In the genomic region with DNA sequence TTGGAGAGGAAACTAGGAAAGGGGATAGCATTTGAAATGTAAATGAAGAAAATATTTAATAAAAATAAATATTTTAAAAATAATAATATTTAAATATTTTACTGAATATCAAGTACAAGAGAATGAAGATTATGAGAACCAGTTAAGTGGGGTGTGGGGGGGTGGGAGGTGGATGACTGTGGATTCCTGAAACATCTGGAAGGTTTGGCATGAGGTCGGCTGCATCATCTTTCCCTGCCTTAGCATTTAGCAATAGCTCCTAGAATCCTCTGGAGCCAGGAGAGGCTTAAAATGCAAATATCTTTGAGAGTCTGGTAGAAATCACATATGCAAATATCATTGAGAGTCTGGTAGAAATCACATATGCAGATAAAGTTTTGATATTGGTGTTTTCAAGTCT, we compare ENCODE assay signal across 27 mouse cellular contexts.
"Had no signal": no experiment of that assay in that cellular context is flagged by ENCODE, and none has a peak within 500 bp of the region (broad histone marks: within the 10 kb centered on the region; RNA-seq: fewer than 3 reads in every experiment).

No protein-coding gene starts in this region.

- H3K36me3 ChIP-seq: heart, embryonic 10.5 days; heart, embryonic 12.5 days; hindbrain, embryonic 13.5 days; hindbrain, embryonic 15.5 days; kidney, embryonic 15.5 days; limb, embryonic 10.5 days; limb, embryonic 12.5 days; liver, embryonic 13.5 days; liver, embryonic 15.5 days had no signal

- H3K4me2 ChIP-seq: heart, embryonic 12.5 days; hindbrain, embryonic 13.5 days; hindbrain, embryonic 15.5 days; kidney, embryonic 15.5 days; limb, embryonic 12.5 days; liver, embryonic 11.5 days; liver, embryonic 13.5 days; liver, embryonic 15.5 days had no signal

- H3K27ac ChIP-seq: heart, embryonic 10.5 days; hindbrain, embryonic 13.5 days; hindbrain, embryonic 15.5 days; hindbrain, postnatal 0 days; kidney, embryonic 15.5 days; kidney, postnatal 0 days; left cerebral cortex, adult 2 months; limb, embryonic 10.5 days; limb, embryonic 12.5 days; liver, embryonic 13.5 days; liver, embryonic 15.5 days had no signal

- H3K27me3 ChIP-seq: hindbrain, embryonic 13.5 days; hindbrain, embryonic 15.5 days; kidney, embryonic 15.5 days; limb, embryonic 12.5 days; liver, embryonic 13.5 days; liver, embryonic 15.5 days had no signal

- H3K9ac ChIP-seq: heart, embryonic 12.5 days; hindbrain, embryonic 13.5 days; hindbrain, embryonic 15.5 days; kidney, embryonic 15.5 days; limb, embryonic 12.5 days; liver, embryonic 13.5 days; liver, embryonic 15.5 days had no signal

- ATAC-seq: hindbrain, postnatal 0 days; intestine, embryonic 16.5 days had no signal

- H3K4me3 ChIP-seq: heart, embryonic 10.5 days; heart, embryonic 12.5 days; hindbrain, embryonic 13.5 days; hindbrain, embryonic 15.5 days; kidney, embryonic 15.5 days; left cerebral cortex, adult 2 months; limb, embryonic 10.5 days; limb, embryonic 12.5 days; liver, embryonic 13.5 days; liver, embryonic 15.5 days had no signal

- DNase-seq: gastrocnemius, postnatal 14 days; gastrocnemius, postnatal 36 days; heart, adult 18-20 months; heart, postnatal 10 days; heart, postnatal 36 days; kidney, adult 11 months; kidney, adult 2 months; kidney, adult 9 months; kidney, postnatal 14 days; kidney, postnatal 36 days; layer of hippocampus, adult 9-11 months; layer of hippocampus, postnatal 36 days; liver; liver, embryonic 13.5 days had no signal

- H3K4me1 ChIP-seq: heart, embryonic 10.5 days; heart, embryonic 12.5 days; hindbrain, embryonic 13.5 days; hindbrain, embryonic 15.5 days; kidney, embryonic 15.5 days; limb, embryonic 10.5 days; limb, embryonic 12.5 days; liver, embryonic 13.5 days; liver, embryonic 15.5 days had no signal

- H3K9me3 ChIP-seq: heart, embryonic 10.5 days; hindbrain, embryonic 13.5 days; hindbrain, embryonic 15.5 days; kidney, embryonic 15.5 days; limb, embryonic 10.5 days; limb, embryonic 12.5 days; liver, embryonic 13.5 days; liver, embryonic 15.5 days had no signal
